Mouse (Mus musculus) megakaryocyte, embryonic 14.5 days (primary cell): ENCODE measurements at regions not wholly inside any gene's neighbourhood (a gene's known extent, or its start where the extent isn't known, plus 50 kb on each side); places are given as distances from the start of the nearest gene placed in this dataset.

Source experiments
- FLI1 ChIP-seq: IDR thresholded peaks from 2 replicates; pipeline ENCODE4 v1.6.1; 2012; ENCODE audit warnings: low read length, inconsistent platforms, mixed read lengths
- GATA1 ChIP-seq: IDR thresholded peaks from 3 replicates; pipeline ENCODE4 v1.6.1; 2012; ENCODE audit warnings: mixed read lengths, low read length, inconsistent platforms, borderline replicate concordance

- TF ChIP-seq GATA1 = no peak
- TF ChIP-seq FLI1 = no peak
Measured at GRCm38 (mm10) chr8:90579426-90579825, 231.3 kb upstream of the Tox3 start.
